In the genomic region with DNA sequence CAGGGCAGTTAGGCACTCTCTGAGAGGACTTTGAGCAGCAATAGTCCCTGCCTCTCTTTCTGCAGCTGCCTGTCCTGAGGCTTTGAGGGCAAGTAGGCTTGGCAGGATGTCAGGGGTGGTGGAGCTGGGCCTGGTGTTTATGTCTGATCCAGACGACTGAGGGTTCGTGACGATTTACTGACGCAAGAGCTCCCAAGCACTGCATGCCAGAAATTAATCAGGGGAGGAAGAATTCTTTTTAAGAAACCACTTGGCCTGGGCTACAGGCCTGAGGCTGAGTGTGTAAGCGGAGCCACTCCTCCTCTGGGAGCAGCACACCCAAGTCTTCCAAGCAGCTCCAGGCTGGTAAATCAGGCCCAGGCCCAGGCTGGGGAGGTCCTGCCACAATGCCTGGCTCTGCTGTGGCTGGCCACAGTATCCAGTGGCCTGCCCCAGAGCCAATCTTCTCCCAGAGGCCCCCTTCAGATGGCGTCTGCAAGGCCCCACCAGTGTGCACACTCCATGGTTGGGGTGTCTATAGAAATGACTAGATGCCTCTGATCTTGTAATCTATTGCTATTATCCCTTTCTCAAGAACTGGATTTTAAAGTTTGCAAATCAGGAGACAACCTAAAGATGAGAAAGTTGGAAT, we compare ENCODE assay signal across 8 mouse cellular contexts.
DNase-seq lines count a peak whose midpoint lies in the region; ATAC-seq lines count a peak whose summit lies in the region.

No protein-coding gene starts in this region.

- H3K36me3 ChIP-seq in embryonic facial prominence, embryonic 10.5 days (replicated peaks), result 0 out of 2 replicates have a peak, but pooled peaks cover under 1% of the 10 kb centered on the region
- no peaks in the 10 kb centered on the region for H3K36me3 ChIP-seq in limb, embryonic 15.5 days
- no peaks in the 10 kb centered on the region for H3K36me3 ChIP-seq in midbrain, embryonic 15.5 days (replicated peaks)

- no peak overlapping the region for H3K9ac ChIP-seq in limb, embryonic 15.5 days
- H3K9ac ChIP-seq in midbrain, embryonic 15.5 days, result no peak overlapping the region

- no peak overlapping the region for H3K4me2 ChIP-seq in limb, embryonic 15.5 days
- no peak overlapping the region for H3K4me2 ChIP-seq in midbrain, embryonic 15.5 days

- H3K27me3 ChIP-seq in embryonic facial prominence, embryonic 10.5 days (replicated peaks; ENCODE audit: low read depth, poor library complexity, severe bottlenecking), result no peaks in the 10 kb centered on the region
- H3K27me3 ChIP-seq in limb, embryonic 15.5 days, result no peaks in the 10 kb centered on the region
- no peaks in the 10 kb centered on the region for H3K27me3 ChIP-seq in midbrain, embryonic 15.5 days (replicated peaks)

- 75% methylated on average over 6 of the region's 6 CpGs for WGBS in embryonic facial prominence, embryonic 10.5 days
- 16% methylated on average over 6 of the region's 6 CpGs for WGBS in limb, embryonic 15.5 days
- 60% methylated on average over 6 of the region's 6 CpGs for WGBS in midbrain, embryonic 15.5 days

- H3K4me1 ChIP-seq in embryonic facial prominence, embryonic 10.5 days, result peaks cover 8% of the 10 kb centered on the region
- H3K4me1 ChIP-seq in limb, embryonic 15.5 days, result peaks cover 29% of the 10 kb centered on the region
- peaks cover 9% of the 10 kb centered on the region; the same call in 1 of the 2 replicates for H3K4me1 ChIP-seq in midbrain, embryonic 15.5 days

- H3K4me3 ChIP-seq in embryonic facial prominence, embryonic 10.5 days, result no peak overlapping the region
- no peak overlapping the region for H3K4me3 ChIP-seq in limb, embryonic 15.5 days
- no peak overlapping the region for H3K4me3 ChIP-seq in midbrain, embryonic 15.5 days

- DNase-seq in layer of hippocampus, adult 11-12 months (ENCODE audit: low spot score), result peak; percentile 51
- DNase-seq in layer of hippocampus, postnatal 25 days (ENCODE audit: extremely low spot score in 1 of 2, low spot score in 1 of 2), result no peak
- DNase-seq in embryonic facial prominence, embryonic 10.5 days (ENCODE audit: low spot score), result no peak
- peak; percentile 73 to 89 for DNase-seq in heart, adult 9 months (ENCODE audit: low spot score in 2 of 2)
- DNase-seq in kidney, adult 9 months, result peak; percentile 92
- DNase-seq in right cerebral cortex, postnatal 14 days, result peak; percentile 34

- peak overlapping the region; percentile 40; the same call in 1 of the 2 replicates for H3K27ac ChIP-seq in embryonic facial prominence, embryonic 10.5 days (replicated peaks)
- H3K27ac ChIP-seq in limb, embryonic 15.5 days, result peak overlapping the region; percentile 86
- no peak overlapping the region for H3K27ac ChIP-seq in midbrain, embryonic 15.5 days

- ATAC-seq in limb, embryonic 15.5 days (ENCODE audit: insufficient number of reproducible peaks, low FRiP score, low TSS enrichment, low read depth), result peak; percentile 80
- ATAC-seq in midbrain, embryonic 15.5 days (replicated peaks), result no peak

- no peaks in the 10 kb centered on the region for H3K9me3 ChIP-seq in embryonic facial prominence, embryonic 10.5 days
- no peaks in the 10 kb centered on the region for H3K9me3 ChIP-seq in limb, embryonic 15.5 days
- H3K9me3 ChIP-seq in midbrain, embryonic 15.5 days, result no peaks in the 10 kb centered on the region

Comparison
In these comparisons a context has a peak if more than half of its experiments do, and no peak if none do; other contexts are left out.
1. DNase-seq: peak in layer of hippocampus, adult 11-12 months (single experiment), heart, adult 9 months (2 of 2), kidney, adult 9 months (single experiment) and right cerebral cortex, postnatal 14 days (single experiment); none in layer of hippocampus, postnatal 25 days (0 of 2) and embryonic facial prominence, embryonic 10.5 days (single experiment).